Mouse (Mus musculus): Measurements from ENCODE around the gene Mael. TPM values are rescaled to one million over a fixed set of nuclear protein-coding genes. Genes with fewer than 3 reads are reported as not detected.

The Mael gene
- polyA plus RNA-seq, 1 experiment from 2014 or later = not detected

- ATAC-seq (ENCODE audit: insufficient number of reproducible peaks, insufficient read depth, low FRiP score, low read depth) = no peak
- no peak overlapping the region for H3K27ac ChIP-seq (replicated peaks in 1 of 2; ENCODE audit: control insufficient read depth in 1 of 2, insufficient read depth in 1 of 2, low read depth in 2 of 2, low read length in 2 of 2)
- no peaks in the 10 kb centered on the region for H3K27me3 ChIP-seq (ENCODE audit: control insufficient read depth, insufficient read depth, low read length)
- H3K4me1 ChIP-seq (ENCODE audit: control insufficient read depth in 2 of 2, insufficient read depth in 2 of 2, low read length in 2 of 2) = no peaks in the 10 kb centered on the region; a peak in 1 of 4 replicates
- H3K9ac ChIP-seq (ENCODE audit: low read length) = no peak overlapping the region
- WGBS = 66% methylated on average over 6 of the region's 6 CpGs
- no peaks in the 10 kb centered on the region for H3K36me3 ChIP-seq (ENCODE audit: control insufficient read depth, insufficient read depth, low read length)
- no peaks in the 10 kb centered on the region for H3K9me3 ChIP-seq (ENCODE audit: control insufficient read depth, low read length)
- no peak overlapping the region for H3K4me3 ChIP-seq (ENCODE audit: control insufficient read depth in 1 of 2, insufficient read depth in 1 of 2, low read depth in 1 of 2, low read length in 2 of 2)
- no peak overlapping the region for H3K4me2 ChIP-seq (ENCODE audit: low read length)
Observed at GRCm38 (mm10) chr1:166209371-166209770, 29.2 kb downstream of the Mael start.

DNA sequence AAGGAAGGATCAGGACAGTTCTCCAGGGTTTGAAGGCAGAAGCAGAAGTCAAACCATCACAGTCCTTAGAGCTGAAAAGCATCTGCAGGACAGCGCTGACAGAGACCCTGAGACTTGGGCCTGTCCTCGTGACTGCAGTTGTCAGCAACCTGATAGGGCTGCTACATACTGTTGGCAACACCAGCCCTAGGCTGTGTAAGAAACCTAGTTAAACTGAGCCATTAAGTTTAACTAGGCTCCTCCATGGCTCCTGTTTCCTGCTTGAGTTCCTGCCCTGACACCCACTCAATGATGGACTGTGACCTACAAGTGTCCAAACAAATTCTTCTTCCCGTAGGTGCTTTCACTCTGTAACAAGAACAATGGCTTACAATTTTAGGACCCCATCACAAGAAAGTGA lies 33.4 kb downstream of the Mael start:
- H3K4me3 ChIP-seq (ENCODE audit: control insufficient read depth in 1 of 2, insufficient read depth in 1 of 2, low read depth in 1 of 2, low read length in 2 of 2) = no peak overlapping the region
- 47% methylated on average over 3 of the region's 3 CpGs for WGBS
- H3K27ac ChIP-seq (replicated peaks in 1 of 2; ENCODE audit: control insufficient read depth in 1 of 2, insufficient read depth in 1 of 2, low read depth in 2 of 2, low read length in 2 of 2) = no peak overlapping the region
- no peak for ATAC-seq (ENCODE audit: insufficient number of reproducible peaks, insufficient read depth, low FRiP score, low read depth)
- no peaks in the 10 kb centered on the region for H3K36me3 ChIP-seq (ENCODE audit: control insufficient read depth, insufficient read depth, low read length)
- H3K9me3 ChIP-seq (ENCODE audit: control insufficient read depth, low read length) = no peaks in the 10 kb centered on the region
- no peak overlapping the region for H3K9ac ChIP-seq (ENCODE audit: low read length)
- H3K27me3 ChIP-seq (ENCODE audit: control insufficient read depth, insufficient read depth, low read length) = no peaks in the 10 kb centered on the region
- no peak overlapping the region for H3K4me2 ChIP-seq (ENCODE audit: low read length)
- no peaks in the 10 kb centered on the region; a peak in 1 of 4 replicates for H3K4me1 ChIP-seq (ENCODE audit: control insufficient read depth in 2 of 2, insufficient read depth in 2 of 2, low read length in 2 of 2)

- no peak overlapping the region for H3K4me3 ChIP-seq (ENCODE audit: control insufficient read depth in 1 of 2, insufficient read depth in 1 of 2, low read depth in 1 of 2, low read length in 2 of 2)
- no peaks in the 10 kb centered on the region for H3K4me1 ChIP-seq (ENCODE audit: control insufficient read depth in 2 of 2, insufficient read depth in 2 of 2, low read length in 2 of 2)
- H3K27me3 ChIP-seq (ENCODE audit: control insufficient read depth, insufficient read depth, low read length) = no peaks in the 10 kb centered on the region
- no peaks in the 10 kb centered on the region for H3K36me3 ChIP-seq (ENCODE audit: control insufficient read depth, insufficient read depth, low read length)
- H3K9ac ChIP-seq (ENCODE audit: low read length) = no peak overlapping the region
- no peak overlapping the region for H3K4me2 ChIP-seq (ENCODE audit: low read length)
- ATAC-seq (ENCODE audit: insufficient number of reproducible peaks, insufficient read depth, low FRiP score, low read depth) = no peak
- no peaks in the 10 kb centered on the region for H3K9me3 ChIP-seq (ENCODE audit: control insufficient read depth, low read length)
- 61% methylated on average over 5 of the region's 5 CpGs for WGBS
- H3K27ac ChIP-seq (replicated peaks in 1 of 2; ENCODE audit: control insufficient read depth in 1 of 2, insufficient read depth in 1 of 2, low read depth in 2 of 2, low read length in 2 of 2) = no peak overlapping the region
Observed at GRCm38 (mm10) chr1:166204171-166204570, 34.4 kb downstream of the Mael start.

DNA sequence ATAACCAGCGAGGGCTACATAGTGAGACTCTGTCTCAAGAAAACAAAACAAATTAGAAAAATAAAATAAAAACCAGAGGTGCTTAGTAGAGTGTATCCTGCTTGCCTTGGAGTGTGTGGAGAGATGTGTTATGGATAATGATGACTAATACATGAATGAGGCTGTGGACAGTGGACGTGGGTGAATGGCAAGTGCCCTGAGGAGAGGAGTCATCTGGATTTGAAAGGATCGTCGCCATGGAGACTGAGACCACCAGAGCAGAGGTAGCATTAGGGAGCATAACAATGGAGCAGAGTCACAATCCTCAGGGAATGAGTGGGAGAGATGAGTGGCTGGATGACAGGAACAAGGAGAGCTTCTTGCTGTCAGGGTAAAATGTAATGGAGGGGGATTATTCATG lies 48.7 kb downstream of the Mael start:
- Histone ChIP-seq H3K27me3 (ENCODE audit: control insufficient read depth, insufficient read depth, low read length) (no peaks in the 10 kb centered on the region), H3K9me3 (ENCODE audit: control insufficient read depth, low read length) (no peaks in the 10 kb centered on the region), H3K27ac (replicated peaks in 1 of 2; ENCODE audit: control insufficient read depth in 1 of 2, insufficient read depth in 1 of 2, low read depth in 2 of 2, low read length in 2 of 2) (no peak overlapping the region), H3K4me1 (ENCODE audit: control insufficient read depth in 2 of 2, insufficient read depth in 2 of 2, low read length in 2 of 2) (peaks cover 0 to 2% of the 10 kb centered on the region in 2 experiments; a peak in 1 of 4 replicates), H3K4me2 (ENCODE audit: low read length) (no peak overlapping the region), H3K9ac (ENCODE audit: low read length) (no peak overlapping the region), H3K36me3 (ENCODE audit: control insufficient read depth, insufficient read depth, low read length) (no peaks in the 10 kb centered on the region), H3K4me3 (ENCODE audit: control insufficient read depth in 1 of 2, insufficient read depth in 1 of 2, low read depth in 1 of 2, low read length in 2 of 2) (no peak overlapping the region)
- WGBS = 83% methylated on average over 4 of the region's 4 CpGs
- no peak for ATAC-seq (ENCODE audit: insufficient number of reproducible peaks, insufficient read depth, low FRiP score, low read depth)

- Histone ChIP-seq H3K27me3 (ENCODE audit: control insufficient read depth, insufficient read depth, low read length) (no peaks in the 10 kb centered on the region), H3K36me3 (ENCODE audit: control insufficient read depth, insufficient read depth, low read length) (no peaks in the 10 kb centered on the region), H3K4me2 (ENCODE audit: low read length) (no peak overlapping the region), H3K9me3 (ENCODE audit: control insufficient read depth, low read length) (no peaks in the 10 kb centered on the region), H3K4me1 (ENCODE audit: control insufficient read depth in 2 of 2, insufficient read depth in 2 of 2, low read length in 2 of 2) (peaks cover 4 to 8% of the 10 kb centered on the region in 2 experiments; a peak in 3 of 4 replicates), H3K4me3 (ENCODE audit: control insufficient read depth in 1 of 2, insufficient read depth in 1 of 2, low read depth in 1 of 2, low read length in 2 of 2) (no peak overlapping the region), H3K9ac (ENCODE audit: low read length) (no peak overlapping the region), H3K27ac (replicated peaks in 1 of 2; ENCODE audit: control insufficient read depth in 1 of 2, insufficient read depth in 1 of 2, low read depth in 2 of 2, low read length in 2 of 2) (no peak overlapping the region)
- WGBS = 77% methylated on average over 5 of the region's 5 CpGs
- no peak for ATAC-seq (ENCODE audit: insufficient number of reproducible peaks, insufficient read depth, low FRiP score, low read depth)
Observed at GRCm38 (mm10) chr1:166185357-166185756, 53.2 kb downstream of the Mael start.

GRCm38 (mm10) chr1:166184391-166185229 lies 53.9 kb downstream of the Mael start:
- Histone ChIP-seq H3K27me3 (ENCODE audit: control insufficient read depth, insufficient read depth, low read length) (no peaks in the 10 kb centered on the region), H3K27ac (replicated peaks in 1 of 2; ENCODE audit: control insufficient read depth in 1 of 2, insufficient read depth in 1 of 2, low read depth in 2 of 2, low read length in 2 of 2) (no peak overlapping the region), H3K36me3 (ENCODE audit: control insufficient read depth, insufficient read depth, low read length) (no peaks in the 10 kb centered on the region), H3K4me1 (ENCODE audit: control insufficient read depth in 2 of 2, insufficient read depth in 2 of 2, low read length in 2 of 2) (peaks cover 4 to 8% of the 10 kb centered on the region in 2 experiments; a peak in 3 of 4 replicates), H3K9ac (ENCODE audit: low read length) (no peak overlapping the region), H3K4me2 (ENCODE audit: low read length) (no peak overlapping the region), H3K4me3 (ENCODE audit: control insufficient read depth in 1 of 2, insufficient read depth in 1 of 2, low read depth in 1 of 2, low read length in 2 of 2) (no peak overlapping the region), H3K9me3 (ENCODE audit: control insufficient read depth, low read length) (no peaks in the 10 kb centered on the region)
- no peak for ATAC-seq (ENCODE audit: insufficient number of reproducible peaks, insufficient read depth, low FRiP score, low read depth)
- WGBS = 62% methylated on average over 22 of the region's 22 CpGs

DNA sequence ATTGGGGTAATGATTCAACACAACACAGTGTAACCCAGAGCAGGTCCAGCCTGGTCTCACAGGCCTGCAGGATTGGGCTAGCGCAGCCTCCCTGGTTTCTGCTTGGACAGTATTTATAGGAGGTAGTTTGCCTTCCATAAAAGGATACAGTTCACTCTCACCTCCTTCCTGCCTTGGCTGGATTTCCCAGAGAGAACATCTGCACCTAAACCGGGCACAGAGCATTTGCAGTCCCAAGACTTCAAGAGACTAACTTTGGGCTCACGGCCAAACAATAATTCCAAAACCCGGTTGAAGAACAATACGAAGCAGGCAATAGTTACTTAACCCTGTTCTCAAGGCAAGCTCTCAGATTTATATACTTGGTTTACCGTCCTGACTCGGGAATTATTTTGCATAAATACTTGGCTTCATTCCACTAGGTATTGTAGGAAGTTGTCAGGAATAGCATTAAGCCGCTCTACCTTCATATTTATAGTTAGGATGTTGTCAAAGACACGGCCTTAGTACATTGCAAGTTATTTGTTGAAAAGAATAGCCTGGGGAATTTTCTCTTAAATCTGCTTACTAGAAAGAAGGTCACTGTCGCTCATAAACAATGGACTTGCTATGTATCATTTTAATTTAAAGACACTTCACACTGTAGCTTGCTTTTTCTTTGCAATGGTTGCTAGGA lies 55.5 kb downstream of the Mael start:
- peaks cover 4 to 8% of the 10 kb centered on the region in 2 experiments; a peak in 3 of 4 replicates for H3K4me1 ChIP-seq (ENCODE audit: control insufficient read depth in 2 of 2, insufficient read depth in 2 of 2, low read length in 2 of 2)
- no peaks in the 10 kb centered on the region for H3K36me3 ChIP-seq (ENCODE audit: control insufficient read depth, insufficient read depth, low read length)
- H3K9me3 ChIP-seq (ENCODE audit: control insufficient read depth, low read length) = no peaks in the 10 kb centered on the region
- ATAC-seq (ENCODE audit: insufficient number of reproducible peaks, insufficient read depth, low FRiP score, low read depth) = no peak
- 58% methylated on average over 10 of the region's 10 CpGs for WGBS
- H3K4me3 ChIP-seq (ENCODE audit: control insufficient read depth in 1 of 2, insufficient read depth in 1 of 2, low read depth in 1 of 2, low read length in 2 of 2) = no peak overlapping the region
- H3K9ac ChIP-seq (ENCODE audit: low read length) = no peak overlapping the region
- 0 out of 4 replicates have a peak overlapping the region, but pooled peaks of 1 of the 2 experiments have one; percentile 11 for H3K27ac ChIP-seq (replicated peaks in 1 of 2; ENCODE audit: control insufficient read depth in 1 of 2, insufficient read depth in 1 of 2, low read depth in 2 of 2, low read length in 2 of 2)
- H3K27me3 ChIP-seq (ENCODE audit: control insufficient read depth, insufficient read depth, low read length) = no peaks in the 10 kb centered on the region
- H3K4me2 ChIP-seq (ENCODE audit: low read length) = no peak overlapping the region

Data from heart, embryonic 14.5 days (tissue).